Mouse (Mus musculus): Measurements from ENCODE around the gene Saxo1.
A peak's percentile ranks its signal among the peaks of the same experiment; 100 is the strongest.

Saxo1 gene

GRCm38 (mm10) chr4:86422586-86422985 lies 135.5 kb downstream of the Saxo1 start:
- DNase-seq (ENCODE audit: low read depth, low spot score) = no peak

GRCm38 (mm10) chr4:86416401-86417025 lies 141.6 kb downstream of the Saxo1 start:
- peak; percentile 52 for DNase-seq (ENCODE audit: low read depth, low spot score)

GRCm38 (mm10) chr4:86413388-86413787 lies 144.7 kb downstream of the Saxo1 start:
- no peak for DNase-seq (ENCODE audit: low read depth, low spot score)

GRCm38 (mm10) chr4:86410946-86411345 lies 147.2 kb downstream of the Saxo1 start:
- DNase-seq (ENCODE audit: low read depth, low spot score) = no peak

- no peak for DNase-seq (ENCODE audit: low read depth, low spot score)
Measured at GRCm38 (mm10) chr4:86408421-86408820, 149.7 kb downstream of the Saxo1 start.

GRCm38 (mm10) chr4:86407200-86407527 lies 151.0 kb downstream of the Saxo1 start:
- no peak for DNase-seq (ENCODE audit: low read depth, low spot score)

- DNase-seq (ENCODE audit: low read depth, low spot score) = no peak
Measured at GRCm38 (mm10) chr4:86406501-86407199, 151.5 kb downstream of the Saxo1 start.

GRCm38 (mm10) chr4:86401116-86401515 lies 157.0 kb downstream of the Saxo1 start:
- no peak for DNase-seq (ENCODE audit: low read depth, low spot score)

GRCm38 (mm10) chr4:86397470-86397869 lies 160.7 kb downstream of the Saxo1 start:
- DNase-seq (ENCODE audit: low read depth, low spot score) = no peak

- no peak for DNase-seq (ENCODE audit: low read depth, low spot score)
Measured at GRCm38 (mm10) chr4:86396672-86397288, 161.3 kb downstream of the Saxo1 start.

- DNase-seq (ENCODE audit: low read depth, low spot score) = no peak
Measured at GRCm38 (mm10) chr4:86395636-86396035, 162.5 kb downstream of the Saxo1 start.
